Mouse (Mus musculus) midbrain, embryonic 13.5 days (tissue): Measurements from ENCODE around the gene Pkdrej. TPM values are rescaled to one million over a fixed set of nuclear protein-coding genes. Genes with fewer than 3 reads are reported as not detected.

Source experiments
- ATAC-seq: fragments of 200-750 bp; cut with Nextera tagmentation; 2 replicates; pipeline ENCODE4 v1.8.0; 2017; ENCODE audit warnings: mild to moderate bottlenecking, moderate TSS enrichment, moderate library complexity
- H3K27ac ChIP-seq: fragments of 300-500 bp; sonication (generic); 2 replicates; pipeline ENCODE4 v1.5.1; 2015; ENCODE audit warnings: inconsistent platforms, mild to moderate bottlenecking, moderate library complexity
- H3K27me3 ChIP-seq: fragments of 300-500 bp; sonication (generic); 2 replicates; pipeline ENCODE4 v1.6.1; 2015; ENCODE audit warnings: mild to moderate bottlenecking, inconsistent platforms
- H3K36me3 ChIP-seq: fragments of 300-500 bp; sonication (generic); 2 replicates; pipeline ENCODE4 v1.6.1; 2015; ENCODE audit warnings: mild to moderate bottlenecking, inconsistent platforms
- H3K4me1 ChIP-seq: fragments of 300-500 bp; sonication (generic); replicated peaks from 2 replicates; pipeline ENCODE4 v1.6.1; 2015; ENCODE audit warnings: inconsistent platforms
- H3K4me2 ChIP-seq: fragments of 300-500 bp; sonication (generic); replicated peaks from 2 replicates; pipeline ENCODE4 v1.6.1; 2015; ENCODE audit warnings: moderate library complexity, mild to moderate bottlenecking, inconsistent platforms
- H3K4me3 ChIP-seq: fragments of 300-500 bp; sonication (generic); replicated peaks from 2 replicates; pipeline ENCODE4 v1.5.1; 2015; ENCODE audit warnings: mild to moderate bottlenecking, inconsistent platforms
- H3K9ac ChIP-seq: fragments of 300-500 bp; sonication (generic); replicated peaks from 2 replicates; pipeline ENCODE4 v1.6.1; 2015; ENCODE audit warnings: mild to moderate bottlenecking, inconsistent platforms
- H3K9me3 ChIP-seq: fragments of 300-500 bp; sonication (generic); 2 replicates; pipeline ENCODE4 v1.6.1; 2016; ENCODE audit warnings: mild to moderate bottlenecking, inconsistent platforms
- WGBS: fragments of 180-500 bp; shearing (Covaris S2); methylation state at CpG from one replicate; pipeline ENCODE4 v1.1.7; 2015; 5-methylcytosine and 5-hydroxymethylcytosine counted together
- polyA plus RNA-seq: library from polyadenylated mRNA; unstranded; fragments of >200 nt; fragmentation: Nextera tagmentation; extraction: Ambion mirVana; gene quantifications from 2 replicates; pipeline ENCODE4 v1.2.1, GENCODE M21; 2015

Gene Pkdrej
- polyA plus RNA-seq, 1 experiment from 2014 or later, result 0.03 TPM

GRCm38 (mm10) chr15:85808031-85808430, 13.5 kb downstream of the Pkdrej start:
- no peak for ATAC-seq
- Histone ChIP-seq H3K4me3 (no peak overlapping the region), H3K9ac (no peak overlapping the region)

DNA sequence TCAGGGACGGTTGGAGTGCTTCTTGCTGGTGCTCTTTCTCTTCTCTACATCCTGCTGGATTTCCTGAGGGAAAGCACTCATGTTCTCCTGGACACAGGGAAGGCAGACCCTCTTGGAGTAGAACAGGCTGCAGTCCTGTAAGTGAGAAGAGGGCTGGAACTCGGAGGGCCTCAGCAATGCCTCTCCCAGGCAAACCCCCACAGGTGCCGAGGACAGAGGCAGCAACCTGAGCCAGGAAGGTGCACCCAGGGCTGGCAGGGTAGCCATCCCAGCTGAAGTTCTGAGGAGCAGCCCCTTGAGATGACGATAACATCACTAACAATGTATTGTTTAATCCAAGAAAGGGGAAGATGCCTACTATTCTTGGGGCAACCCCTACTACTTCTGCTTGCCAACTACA, 14.1 kb downstream of the Pkdrej start:
- Histone ChIP-seq H3K27ac (no peak overlapping the region), H3K36me3 (no peaks in the 10 kb centered on the region), H3K27me3 (no peaks in the 10 kb centered on the region), H3K4me1 (peaks cover 17% of the 10 kb centered on the region), H3K9ac (no peak overlapping the region), H3K9me3 (no peaks in the 10 kb centered on the region), H3K4me2 (no peak overlapping the region), H3K4me3 (no peak overlapping the region)
- ATAC-seq, result no peak
- 92% methylated on average over 4 of the region's 4 CpGs for WGBS

More at GRCm38 (mm10) chr15:85808031-85808430, 13.5 kb downstream of the Pkdrej start:
- H3K27ac ChIP-seq, result no peak overlapping the region
- WGBS, result 74% methylated on average over 6 of the region's 6 CpGs
- H3K9me3 ChIP-seq, result no peaks in the 10 kb centered on the region
- H3K27me3 ChIP-seq, result no peaks in the 10 kb centered on the region
- H3K4me1 ChIP-seq, result peaks cover 15% of the 10 kb centered on the region
- H3K4me2 ChIP-seq, result no peak overlapping the region
- no peaks in the 10 kb centered on the region for H3K36me3 ChIP-seq

GRCm38 (mm10) chr15:85806886-85807285, 14.6 kb downstream of the Pkdrej start:
- Histone ChIP-seq H3K4me2 (no peak overlapping the region), H3K4me3 (no peak overlapping the region), H3K36me3 (no peaks in the 10 kb centered on the region), H3K27ac (no peak overlapping the region), H3K4me1 (peaks cover 13% of the 10 kb centered on the region), H3K9ac (no peak overlapping the region), H3K9me3 (no peaks in the 10 kb centered on the region), H3K27me3 (no peaks in the 10 kb centered on the region)
- 88% methylated on average over 4 of the region's 4 CpGs for WGBS
- ATAC-seq, result no peak

DNA sequence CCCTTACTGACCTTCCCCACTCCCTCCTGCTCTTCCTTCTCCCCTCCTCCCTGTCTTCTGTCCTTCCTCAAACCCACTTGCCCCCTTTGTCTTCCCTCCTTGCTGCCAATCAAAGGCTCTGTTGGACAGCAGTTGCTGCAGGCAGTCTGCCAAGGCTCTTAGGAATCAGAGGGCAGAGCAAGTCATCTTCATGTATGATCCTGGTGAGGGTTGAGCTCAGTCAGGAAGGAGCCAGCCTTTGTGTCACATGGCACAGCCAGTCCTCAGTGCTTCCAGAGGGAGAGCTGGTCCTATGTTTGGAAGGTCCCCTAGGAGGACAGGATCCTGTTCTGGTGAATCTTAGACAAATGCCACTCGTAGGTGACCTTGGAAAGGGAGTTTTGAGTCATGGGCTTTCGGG, 18.6 kb downstream of the Pkdrej start:
- Histone ChIP-seq H3K9ac (no peak overlapping the region), H3K9me3 (no peaks in the 10 kb centered on the region), H3K4me2 (no peak overlapping the region), H3K4me3 (no peak overlapping the region), H3K36me3 (no peaks in the 10 kb centered on the region), H3K27me3 (no peaks in the 10 kb centered on the region), H3K4me1 (0 out of 2 replicates have a peak, but pooled peaks cover 4% of the 10 kb centered on the region), H3K27ac (no peak overlapping the region)
- ATAC-seq, result no peak
- WGBS, result 80% methylated on average over 2 of the region's 2 CpGs

- 90% methylated on average over 8 of the region's 8 CpGs for WGBS
- Histone ChIP-seq H3K27ac (no peak overlapping the region), H3K4me3 (no peak overlapping the region), H3K4me2 (no peak overlapping the region), H3K9ac (no peak overlapping the region), H3K9me3 (no peaks in the 10 kb centered on the region), H3K27me3 (no peaks in the 10 kb centered on the region), H3K36me3 (no peaks in the 10 kb centered on the region), H3K4me1 (0 out of 2 replicates have a peak, but pooled peaks cover 4% of the 10 kb centered on the region)
- no peak for ATAC-seq
Measured at GRCm38 (mm10) chr15:85798676-85799075, 22.9 kb downstream of the Pkdrej start.

DNA sequence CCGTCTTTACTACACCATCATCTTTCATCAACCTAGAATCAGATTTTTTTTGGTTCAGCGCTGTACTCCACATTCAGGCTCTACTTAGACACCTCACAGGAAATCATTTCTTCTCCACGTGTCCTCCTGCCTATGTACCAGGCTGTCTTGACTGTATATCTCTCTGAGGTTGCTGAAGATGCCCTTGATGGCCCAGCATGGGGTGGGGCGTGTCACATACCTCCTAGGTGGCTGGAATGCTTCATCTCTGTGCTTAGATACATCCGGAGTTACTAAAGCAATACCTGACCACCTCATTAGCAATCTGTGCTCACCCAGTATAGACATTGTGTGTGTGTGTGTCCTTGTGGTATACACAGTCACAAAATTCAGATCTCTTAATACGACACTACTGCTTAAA, 26.0 kb downstream of the Pkdrej start:
- Histone ChIP-seq H3K27me3 (no peaks in the 10 kb centered on the region), H3K4me2 (no peak overlapping the region), H3K4me3 (no peak overlapping the region), H3K4me1 (no peaks in the 10 kb centered on the region), H3K9ac (no peak overlapping the region), H3K9me3 (no peaks in the 10 kb centered on the region), H3K36me3 (no peaks in the 10 kb centered on the region), H3K27ac (no peak overlapping the region)
- WGBS, result 77% methylated on average over 6 of the region's 6 CpGs
- ATAC-seq, result no peak

DNA sequence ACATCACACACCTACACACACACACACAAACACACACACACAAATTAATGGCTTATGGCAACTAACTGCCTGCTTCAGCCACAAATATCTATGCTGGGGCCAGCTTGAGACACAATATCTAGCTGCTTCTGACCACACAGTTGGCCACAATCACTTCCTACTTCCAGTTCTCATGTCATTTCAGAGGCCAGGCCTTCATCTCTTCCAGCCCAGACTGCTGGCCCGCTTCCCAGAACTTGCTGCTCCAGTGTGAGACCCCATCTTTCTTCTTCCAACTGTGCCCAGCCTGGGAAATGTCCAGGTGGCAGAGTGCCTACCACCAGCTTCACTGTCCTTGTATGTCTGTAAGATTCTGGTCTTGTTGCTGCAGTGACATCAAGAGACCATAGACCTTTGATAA, 28.7 kb downstream of the Pkdrej start:
- H3K27me3 ChIP-seq, result no peaks in the 10 kb centered on the region
- H3K4me2 ChIP-seq, result no peak overlapping the region
- H3K4me1 ChIP-seq, result no peaks in the 10 kb centered on the region
- no peak overlapping the region for H3K9ac ChIP-seq
- H3K9me3 ChIP-seq, result no peaks in the 10 kb centered on the region
- no peak overlapping the region for H3K4me3 ChIP-seq
- no peaks in the 10 kb centered on the region for H3K36me3 ChIP-seq
- ATAC-seq, result no peak
- no peak overlapping the region for H3K27ac ChIP-seq
- 86% methylated on average over 1 of the region's 1 CpGs for WGBS

DNA sequence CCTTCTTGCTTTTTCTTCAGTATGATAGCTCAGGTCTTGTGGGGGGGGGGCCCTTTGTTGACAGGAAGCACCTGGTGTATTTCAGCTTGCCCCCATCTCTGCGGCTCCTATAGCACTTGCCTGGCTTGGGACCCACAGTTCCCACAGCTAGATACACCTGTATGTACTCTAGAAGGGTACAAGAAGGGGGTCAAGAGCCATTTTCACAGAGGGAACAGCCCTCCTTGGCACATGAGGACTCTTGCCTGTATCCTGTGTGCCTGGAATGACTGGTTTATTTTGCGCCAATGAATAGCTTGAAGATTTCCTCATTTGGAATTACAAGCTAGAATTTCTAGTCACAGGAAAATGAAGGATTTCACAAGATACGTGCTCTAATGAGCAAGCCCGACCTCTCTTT, 30.1 kb downstream of the Pkdrej start:
- no peak overlapping the region for H3K4me3 ChIP-seq
- H3K27me3 ChIP-seq, result no peaks in the 10 kb centered on the region
- no peaks in the 10 kb centered on the region for H3K36me3 ChIP-seq
- 91% methylated on average over 4 of the region's 4 CpGs for WGBS
- no peaks in the 10 kb centered on the region for H3K9me3 ChIP-seq
- no peak overlapping the region for H3K9ac ChIP-seq
- no peak for ATAC-seq
- no peaks in the 10 kb centered on the region for H3K4me1 ChIP-seq
- H3K4me2 ChIP-seq, result no peak overlapping the region
- no peak overlapping the region for H3K27ac ChIP-seq

DNA sequence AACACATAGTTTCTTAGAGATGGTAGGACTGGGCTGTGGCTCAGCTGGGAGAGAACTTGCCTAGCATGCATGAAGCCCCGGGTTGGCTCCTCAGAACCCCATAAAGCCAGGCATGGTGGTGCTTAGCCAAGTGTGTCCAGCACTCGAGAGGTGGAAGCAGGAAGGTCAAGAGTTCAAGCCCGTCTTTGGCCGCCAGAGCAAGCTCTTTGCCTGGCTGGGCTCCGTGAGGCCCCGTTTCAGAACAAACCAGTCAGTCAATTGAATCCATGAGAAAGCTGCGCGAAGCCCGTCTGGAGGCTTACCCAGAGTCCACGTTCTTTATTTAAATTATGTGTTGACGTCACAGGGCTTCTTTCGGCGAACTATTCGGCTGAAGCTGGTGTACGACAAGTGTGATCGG, 32.9 kb downstream of the Pkdrej start:
- Histone ChIP-seq H3K36me3 (no peaks in the 10 kb centered on the region), H3K9me3 (no peaks in the 10 kb centered on the region), H3K9ac (no peak overlapping the region), H3K27me3 (no peaks in the 10 kb centered on the region), H3K4me3 (no peak overlapping the region), H3K4me2 (no peak overlapping the region), H3K27ac (no peak overlapping the region), H3K4me1 (no peaks in the 10 kb centered on the region)
- no peak for ATAC-seq
- 71% methylated on average over 16 of the region's 16 CpGs for WGBS

DNA sequence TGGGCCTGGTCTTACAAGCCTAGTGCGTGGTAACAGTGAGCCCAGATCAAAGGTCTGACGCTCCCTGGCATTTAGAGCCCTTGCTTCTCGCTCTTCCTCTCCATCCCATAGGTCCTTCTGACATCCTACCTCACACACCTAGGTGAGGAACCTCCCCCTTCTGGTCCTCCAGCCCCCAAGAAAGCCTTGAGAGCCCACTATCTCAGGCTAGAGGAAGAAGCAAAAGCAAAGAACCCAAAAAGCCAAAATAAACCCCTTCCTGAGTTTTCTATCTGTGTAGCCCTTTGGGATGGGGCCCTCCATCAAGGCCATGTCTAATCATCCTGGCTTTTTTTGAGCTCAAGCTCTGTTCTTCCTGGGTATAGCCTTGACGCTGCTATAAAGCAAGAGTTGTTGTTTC, 33.5 kb downstream of the Pkdrej start:
- WGBS, result 94% methylated on average over 4 of the region's 4 CpGs
- H3K4me1 ChIP-seq, result no peaks in the 10 kb centered on the region
- no peak overlapping the region for H3K27ac ChIP-seq
- no peak overlapping the region for H3K9ac ChIP-seq
- H3K36me3 ChIP-seq, result no peaks in the 10 kb centered on the region
- H3K4me3 ChIP-seq, result no peak overlapping the region
- no peaks in the 10 kb centered on the region for H3K9me3 ChIP-seq
- no peak overlapping the region for H3K4me2 ChIP-seq
- ATAC-seq, result no peak
- H3K27me3 ChIP-seq, result no peaks in the 10 kb centered on the region

GRCm38 (mm10) chr15:85787482-85787881, 34.1 kb downstream of the Pkdrej start:
- Histone ChIP-seq H3K9ac (no peak overlapping the region), H3K36me3 (no peaks in the 10 kb centered on the region), H3K9me3 (no peaks in the 10 kb centered on the region), H3K4me3 (no peak overlapping the region), H3K27me3 (no peaks in the 10 kb centered on the region), H3K4me2 (no peak overlapping the region), H3K4me1 (no peaks in the 10 kb centered on the region), H3K27ac (no peak overlapping the region)
- no peak for ATAC-seq
- 95% methylated on average over 6 of the region's 6 CpGs for WGBS

DNA sequence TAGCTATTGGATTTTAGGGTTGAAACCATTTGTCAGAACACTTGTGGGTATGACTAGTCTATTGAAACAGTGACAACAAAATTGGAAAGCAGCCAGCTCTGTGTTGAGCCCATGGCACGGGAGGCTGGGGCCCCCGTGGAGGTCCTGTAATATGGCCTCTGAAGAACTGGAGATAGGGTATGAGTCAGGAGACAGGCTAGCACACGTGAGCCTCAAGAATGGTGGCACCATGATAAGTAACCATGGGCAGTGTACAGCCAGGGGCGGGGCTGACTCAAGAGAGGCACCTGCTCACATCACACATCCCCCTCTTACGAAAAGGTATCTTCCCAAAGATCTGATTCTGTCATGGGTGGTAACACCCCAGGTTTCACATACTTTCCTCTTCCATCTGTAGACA, 34.8 kb downstream of the Pkdrej start:
- no peak for ATAC-seq
- no peak overlapping the region for H3K27ac ChIP-seq
- H3K9ac ChIP-seq, result no peak overlapping the region
- no peak overlapping the region for H3K4me2 ChIP-seq
- H3K9me3 ChIP-seq, result no peaks in the 10 kb centered on the region
- no peaks in the 10 kb centered on the region for H3K27me3 ChIP-seq
- 79% methylated on average over 5 of the region's 5 CpGs for WGBS
- no peaks in the 10 kb centered on the region for H3K36me3 ChIP-seq
- no peaks in the 10 kb centered on the region for H3K4me1 ChIP-seq
- no peak overlapping the region for H3K4me3 ChIP-seq

DNA sequence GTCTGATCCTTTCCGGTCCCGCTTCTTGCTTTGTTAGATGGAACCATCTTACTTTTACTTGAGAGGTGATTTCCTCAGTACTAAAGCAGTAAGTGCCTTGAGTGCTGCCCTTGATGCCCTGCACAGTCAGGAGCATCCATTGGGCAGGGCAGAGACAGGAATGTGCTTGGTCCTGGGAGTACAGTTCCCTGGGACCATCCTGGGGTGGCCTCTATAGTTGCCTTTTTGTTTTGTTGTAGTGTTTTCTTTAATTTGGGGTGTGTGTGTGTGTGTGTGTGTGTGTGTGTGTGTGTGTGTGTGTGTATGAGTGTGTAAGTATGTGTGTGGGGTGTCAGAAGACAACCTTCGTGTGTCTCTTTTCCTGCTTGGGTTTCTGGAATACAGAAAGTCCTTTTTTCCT, 37.2 kb downstream of the Pkdrej start:
- no peak for ATAC-seq
- no peaks in the 10 kb centered on the region for H3K27me3 ChIP-seq
- no peaks in the 10 kb centered on the region for H3K36me3 ChIP-seq
- WGBS, result 92% methylated on average over 3 of the region's 3 CpGs
- no peak overlapping the region for H3K27ac ChIP-seq
- H3K4me1 ChIP-seq, result no peaks in the 10 kb centered on the region
- no peak overlapping the region for H3K9ac ChIP-seq
- H3K4me3 ChIP-seq, result no peak overlapping the region
- H3K9me3 ChIP-seq, result no peaks in the 10 kb centered on the region
- no peak overlapping the region for H3K4me2 ChIP-seq
